Mouse (Mus musculus) neural tube, embryonic 15.5 days (tissue): ENCODE data around the gene Trim30a. TPM values are rescaled to one million over a fixed set of nuclear protein-coding genes. Genes with fewer than 3 reads are reported as not detected.

Source experiments
- ATAC-seq: fragments of 200-750 bp; cut with Nextera tagmentation; 2 replicates; pipeline ENCODE4 v1.8.0; 2017; ENCODE audit warnings: mild to moderate bottlenecking, moderate TSS enrichment, moderate library complexity; ENCODE audit not compliant: low FRiP score
- H3K27ac ChIP-seq: fragments of 300-500 bp; sonication (generic); replicated peaks from 2 replicates; pipeline ENCODE4 v1.5.1; 2015; ENCODE audit warnings: mild to moderate bottlenecking, inconsistent platforms
- H3K27me3 ChIP-seq: fragments of 300-500 bp; sonication (generic); replicated peaks from 2 replicates; pipeline ENCODE4 v1.6.1; 2015; ENCODE audit warnings: inconsistent platforms
- H3K36me3 ChIP-seq: fragments of 300-500 bp; sonication (generic); 2 replicates; pipeline ENCODE4 v1.6.1; 2015; ENCODE audit warnings: inconsistent platforms
- H3K4me1 ChIP-seq: fragments of 300-500 bp; sonication (generic); 2 replicates; pipeline ENCODE4 v1.6.1; 2015; ENCODE audit warnings: inconsistent platforms
- H3K4me2 ChIP-seq: fragments of 300-500 bp; sonication (generic); 2 replicates; pipeline ENCODE4 v1.6.1; 2015; ENCODE audit warnings: inconsistent platforms, mild to moderate bottlenecking, moderate library complexity
- H3K4me3 ChIP-seq: fragments of 300-500 bp; sonication (generic); replicated peaks from 2 replicates; pipeline ENCODE4 v1.5.1; 2015; ENCODE audit warnings: mild to moderate bottlenecking, inconsistent platforms
- H3K9ac ChIP-seq: fragments of 300-500 bp; sonication (generic); replicated peaks from 2 replicates; pipeline ENCODE4 v1.6.1; 2015; ENCODE audit warnings: mild to moderate bottlenecking, inconsistent platforms
- H3K9me3 ChIP-seq: fragments of 300-500 bp; sonication (generic); replicated peaks from 2 replicates; pipeline ENCODE4 v1.6.1; 2016; ENCODE audit warnings: inconsistent platforms
- polyA plus RNA-seq: library from polyadenylated mRNA; unstranded; fragments of >200 nt; fragmentation: Nextera tagmentation; extraction: Ambion mirVana; gene quantifications from 2 replicates; pipeline ENCODE4 v1.2.1, GENCODE M21; 2015

Trim30a gene
- polyA plus RNA-seq, 1 experiment from 2014 or later: 0.77 TPM

DNA sequence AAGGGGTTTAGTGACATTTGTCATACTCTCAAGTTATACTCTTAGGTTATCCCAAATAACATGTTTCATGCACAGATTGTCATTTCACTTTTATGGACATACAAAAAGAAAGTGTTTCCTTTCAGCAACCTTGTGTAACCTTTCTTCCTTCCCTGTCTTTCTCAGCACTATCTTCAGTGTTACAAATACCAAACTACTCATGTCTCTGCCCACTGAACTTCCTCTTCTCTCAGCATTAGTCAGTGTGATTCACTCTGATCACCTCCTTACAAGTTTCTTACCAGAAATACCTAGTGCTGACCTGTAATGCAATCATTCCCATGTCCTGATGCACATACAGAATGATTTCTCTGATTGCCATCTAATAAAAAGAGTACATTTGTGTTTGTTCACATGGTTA is 98.7 kb downstream of the Trim30a start:
- ATAC-seq: no peak
- Histone ChIP-seq H3K27me3 (no peaks in the 10 kb centered on the region), H3K4me3 (no peak overlapping the region), H3K4me2 (no peak overlapping the region), H3K27ac (no peak overlapping the region), H3K4me1 (no peaks in the 10 kb centered on the region), H3K9ac (no peak overlapping the region), H3K36me3 (no peaks in the 10 kb centered on the region), H3K9me3 (no peaks in the 10 kb centered on the region)

Other genes with a start within 250 kb of the Trim30a start
- gene Trim6, start 246.4 kb downstream of the Trim30a start, polyA plus RNA-seq: 0.54 and 1.1 TPM in 2 replicates
- 0.72 and 2.2 TPM in 2 replicates for gene Trim34a, start 220.7 kb downstream of the Trim30a start, polyA plus RNA-seq
- 0.15 and 0.34 TPM in 2 replicates for gene Trim5, start 177.1 kb downstream of the Trim30a start, polyA plus RNA-seq
- gene Trim12a, start 149.7 kb downstream of the Trim30a start, polyA plus RNA-seq: 2.2 and 4.9 TPM in 2 replicates
- not detected in 2 replicates for gene Trim34b, start 135.7 kb downstream of the Trim30a start, polyA plus RNA-seq
- 0.95 and 1.9 TPM in 2 replicates for gene Trim12c, start 111.8 kb downstream of the Trim30a start, polyA plus RNA-seq
- gene Trim30b, start 95.3 kb downstream of the Trim30a start, polyA plus RNA-seq: not detected in 2 replicates
- 0.24 TPM in 1 of 2 replicates, not detected in the other for gene Trim30c, start 64.4 kb downstream of the Trim30a start, polyA plus RNA-seq
- gene Trim30d, start 42.7 kb upstream of the Trim30a start, polyA plus RNA-seq: 0.45 and 0.96 TPM in 2 replicates
- not detected in 2 replicates for gene Olfr651, start 84.9 kb upstream of the Trim30a start, polyA plus RNA-seq
- not detected in 2 replicates for gene Olfr652, start 95.7 kb upstream of the Trim30a start, polyA plus RNA-seq
- not detected in 2 replicates for gene Olfr653, start 112.1 kb upstream of the Trim30a start, polyA plus RNA-seq
- not detected in 2 replicates for gene Olfr654, start 121.8 kb upstream of the Trim30a start, polyA plus RNA-seq
- not detected in 2 replicates for gene Olfr655, start 136.6 kb upstream of the Trim30a start, polyA plus RNA-seq
- not detected in 2 replicates for gene Olfr656, start 148.8 kb upstream of the Trim30a start, polyA plus RNA-seq
- gene Olfr657, start 159.6 kb upstream of the Trim30a start, polyA plus RNA-seq: not detected in 2 replicates
- gene Olfr658, start 182.1 kb upstream of the Trim30a start, polyA plus RNA-seq: 0.22 and 0.36 TPM in 2 replicates
- not detected in 2 replicates for gene Olfr659, start 201.6 kb upstream of the Trim30a start, polyA plus RNA-seq
- gene Olfr661, start 221.3 kb upstream of the Trim30a start, polyA plus RNA-seq: not detected in 2 replicates